Mouse (Mus musculus): ENCODE measurements at regions not wholly inside any gene's neighbourhood (a gene's known extent, or its start where the extent isn't known, plus 50 kb on each side); places are given as distances from the start of the nearest gene placed in this dataset.

GRCm38 (mm10) chr8:128111132-128111531 is 247.3 kb upstream of the Nrp1 start:
- no peak for DNase-seq (ENCODE audit: low spot score in 2 of 2)

GRCm38 (mm10) chr8:128113116-128113515 is 245.3 kb upstream of the Nrp1 start:
- DNase-seq (ENCODE audit: low spot score in 2 of 2), result no peak

GRCm38 (mm10) chr8:128141290-128141966 is 217.0 kb upstream of the Nrp1 start:
- DNase-seq (ENCODE audit: low spot score in 2 of 2), result no peak

GRCm38 (mm10) chr8:128148351-128148942 is 210.0 kb upstream of the Nrp1 start:
- no peak for DNase-seq (ENCODE audit: low spot score in 2 of 2)

- no peak for DNase-seq (ENCODE audit: low spot score in 2 of 2)
Observed at GRCm38 (mm10) chr8:128155604-128156003, 202.8 kb upstream of the Nrp1 start.

GRCm38 (mm10) chr8:128156221-128156620 is 202.2 kb upstream of the Nrp1 start:
- no peak for DNase-seq (ENCODE audit: low spot score in 2 of 2)

GRCm38 (mm10) chr8:128162857-128163256 is 195.5 kb upstream of the Nrp1 start:
- no peak for DNase-seq (ENCODE audit: low spot score in 2 of 2)

GRCm38 (mm10) chr8:128164976-128165375 is 193.4 kb upstream of the Nrp1 start:
- no peak for DNase-seq (ENCODE audit: low spot score in 2 of 2)

- no peak for DNase-seq (ENCODE audit: low spot score in 2 of 2)
Observed at GRCm38 (mm10) chr8:128165591-128165990, 192.8 kb upstream of the Nrp1 start.

- no peak for DNase-seq (ENCODE audit: low spot score in 2 of 2)
Observed at GRCm38 (mm10) chr8:128166097-128166496, 192.3 kb upstream of the Nrp1 start.

GRCm38 (mm10) chr8:128168819-128169218 is 189.6 kb upstream of the Nrp1 start:
- DNase-seq (ENCODE audit: low spot score in 2 of 2), result no peak

- DNase-seq (ENCODE audit: low spot score in 2 of 2), result no peak
Observed at GRCm38 (mm10) chr8:128171116-128171515, 187.3 kb upstream of the Nrp1 start.

GRCm38 (mm10) chr8:128180214-128180613 is 178.2 kb upstream of the Nrp1 start:
- DNase-seq (ENCODE audit: low spot score in 2 of 2), result no peak

GRCm38 (mm10) chr8:128183081-128183480 is 175.3 kb upstream of the Nrp1 start:
- DNase-seq (ENCODE audit: low spot score in 2 of 2), result no peak

GRCm38 (mm10) chr8:128188321-128188720 is 170.1 kb upstream of the Nrp1 start:
- DNase-seq (ENCODE audit: low spot score in 2 of 2), result no peak

- DNase-seq (ENCODE audit: low spot score in 2 of 2), result no peak
Observed at GRCm38 (mm10) chr8:128193293-128193887, 165.0 kb upstream of the Nrp1 start.

GRCm38 (mm10) chr8:128200815-128201214 is 157.6 kb upstream of the Nrp1 start:
- DNase-seq (ENCODE audit: low spot score in 2 of 2), result no peak

GRCm38 (mm10) chr8:128201635-128202034 is 156.8 kb upstream of the Nrp1 start:
- no peak for DNase-seq (ENCODE audit: low spot score in 2 of 2)

- no peak for DNase-seq (ENCODE audit: low spot score in 2 of 2)
Observed at GRCm38 (mm10) chr8:128202158-128202886, 156.1 kb upstream of the Nrp1 start.

- DNase-seq (ENCODE audit: low spot score in 2 of 2), result no peak
Observed at GRCm38 (mm10) chr8:128204803-128205202, 153.6 kb upstream of the Nrp1 start.

- DNase-seq (ENCODE audit: low spot score in 2 of 2), result no peak
Observed at GRCm38 (mm10) chr8:128207138-128207537, 151.3 kb upstream of the Nrp1 start.

GRCm38 (mm10) chr8:128210761-128211160 is 147.6 kb upstream of the Nrp1 start:
- no peak for DNase-seq (ENCODE audit: low spot score in 2 of 2)
